Mouse (Mus musculus) embryonic facial prominence, embryonic 11.5 days (tissue): ENCODE data around the gene Aup1. TPM values are rescaled to one million over a fixed set of nuclear protein-coding genes. Genes with fewer than 3 reads are reported as not detected.
A peak's percentile ranks its signal among the peaks of the same experiment; 100 is the strongest.

Source experiments
- ATAC-seq: fragments of 200-750 bp; cut with Nextera tagmentation; replicated peaks from 2 replicates; pipeline ENCODE4 v1.8.0; 2017; ENCODE audit warnings: low read depth; ENCODE audit not compliant: insufficient number of reproducible peaks, low FRiP score, low TSS enrichment
- DNase-seq: peaks from one replicate; pipeline ENCODE4 v3.0.0-alpha.2; 2015; ENCODE audit warnings: low spot score
- H3K27ac ChIP-seq: fragments of 300-500 bp; sonication (generic); replicated peaks from 2 replicates; pipeline ENCODE4 v1.5.1; 2014; ENCODE audit warnings: mild to moderate bottlenecking, low read depth, low read length, control low read depth
- H3K27me3 ChIP-seq: fragments of 300-500 bp; sonication (generic); 2 replicates; pipeline ENCODE4 v1.6.1; 2014; ENCODE audit warnings: mild to moderate bottlenecking, low read length, moderate library complexity, mixed read lengths; ENCODE audit not compliant: control insufficient read depth, insufficient read depth
- H3K36me3 ChIP-seq: fragments of 300-500 bp; sonication (generic); replicated peaks from 2 replicates; pipeline ENCODE4 v1.6.1; 2014; ENCODE audit warnings: low read depth, mild to moderate bottlenecking, low read length, moderate library complexity, mixed read lengths; ENCODE audit not compliant: control insufficient read depth, insufficient read depth
- H3K4me1 ChIP-seq: fragments of 300-500 bp; sonication (generic); 2 replicates; pipeline ENCODE4 v1.6.1; 2014; ENCODE audit warnings: low read length, mixed read lengths; ENCODE audit not compliant: control insufficient read depth, insufficient read depth
- H3K4me2 ChIP-seq: fragments of 300-500 bp; sonication (generic); 2 replicates; pipeline ENCODE4 v1.6.1; 2014; ENCODE audit warnings: low read depth, mild to moderate bottlenecking, control low read depth, low read length, moderate library complexity
- H3K4me3 ChIP-seq: fragments of 300-500 bp; sonication (generic); 2 replicates; pipeline ENCODE4 v1.5.1; 2014; ENCODE audit warnings: low read depth, low read length, control low read depth
- H3K9ac ChIP-seq: fragments of 300-500 bp; sonication (generic); replicated peaks from 2 replicates; pipeline ENCODE4 v1.6.1; 2014; ENCODE audit warnings: mild to moderate bottlenecking, control low read depth, low read length
- H3K9me3 ChIP-seq: fragments of 300-500 bp; sonication (generic); replicated peaks from 2 replicates; pipeline ENCODE4 v1.6.1; 2016; ENCODE audit warnings: mild to moderate bottlenecking, low read length, inconsistent platforms, mixed read lengths; ENCODE audit not compliant: control insufficient read depth
- WGBS: fragments of 180-500 bp; shearing (Covaris S2); extraction: QIAGEN DNeasy Blood & Tissue Kit; methylation state at CpG from one replicate; pipeline ENCODE4 v1.1.7; 2014; 5-methylcytosine and 5-hydroxymethylcytosine counted together
- polyA plus RNA-seq: library from polyadenylated mRNA; unstranded; fragments of >200 nt; fragmentation: Nextera tagmentation; extraction: Ambion mirVana; gene quantifications from 2 replicates; pipeline ENCODE4 v1.2.1, GENCODE M21; 2014

Gene Aup1
- polyA plus RNA-seq, 1 experiment from 2014 or later = 105 TPM

DNA sequence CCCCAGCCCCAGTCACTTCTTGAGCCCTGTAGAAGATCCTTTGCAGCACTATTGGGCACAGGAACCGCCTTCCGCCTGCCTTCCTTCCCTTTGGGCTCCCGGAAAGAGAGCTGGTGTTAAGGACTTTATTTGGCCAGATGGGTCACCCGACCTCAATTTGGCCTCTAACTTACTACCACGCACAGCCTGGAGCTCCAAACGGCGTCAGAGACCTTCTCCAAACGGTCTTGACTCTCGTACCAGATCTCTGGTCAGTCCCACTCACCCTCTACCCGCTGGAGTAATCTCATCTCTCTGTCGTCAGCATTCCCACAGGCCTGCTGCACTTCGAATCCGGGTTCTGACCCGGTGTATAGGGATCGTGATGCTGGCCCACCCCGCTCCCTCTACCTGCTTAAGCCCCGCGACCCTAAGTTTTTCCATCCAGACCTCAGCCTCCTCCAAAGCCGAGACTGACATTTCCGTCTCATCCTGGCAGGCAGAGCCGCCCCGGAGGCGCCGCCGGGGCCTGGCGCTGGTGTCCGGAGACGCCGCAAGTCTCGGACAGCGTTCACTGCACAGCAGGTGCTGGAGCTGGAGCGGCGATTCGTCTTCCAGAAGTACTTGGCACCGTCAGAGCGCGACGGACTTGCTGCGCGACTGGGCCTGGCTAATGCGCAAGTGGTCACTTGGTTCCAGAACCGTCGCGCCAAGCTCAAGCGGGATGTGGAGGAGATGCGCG, 33.0 kb downstream of the Aup1 start:
- no peaks in the 10 kb centered on the region for H3K36me3 ChIP-seq
- peak overlapping the region; percentile 21 for H3K4me3 ChIP-seq
- no peak overlapping the region; the same call in 1 of the 2 replicates for H3K9ac ChIP-seq
- peaks cover 8% of the 10 kb centered on the region for H3K4me1 ChIP-seq
- H3K27me3 ChIP-seq = peaks cover 71% of the 10 kb centered on the region
- WGBS = 1% methylated on average over 47 of the region's 47 CpGs
- ATAC-seq (no peak), DNase-seq (no peak)
- H3K9me3 ChIP-seq = no peaks in the 10 kb centered on the region
- peak overlapping the region; percentile 27 for H3K4me2 ChIP-seq
- no peak overlapping the region for H3K27ac ChIP-seq

- H3K9ac ChIP-seq = no peak overlapping the region; the same call in 1 of the 2 replicates
- H3K36me3 ChIP-seq = no peaks in the 10 kb centered on the region
- H3K27ac ChIP-seq = no peak overlapping the region
- H3K4me3 ChIP-seq = no peak overlapping the region
- peaks cover 67% of the 10 kb centered on the region for H3K27me3 ChIP-seq
- H3K9me3 ChIP-seq = no peaks in the 10 kb centered on the region
- DNase-seq = no peak
- peak overlapping the region; percentile 27 for H3K4me2 ChIP-seq
- H3K4me1 ChIP-seq = peaks cover 8% of the 10 kb centered on the region
- WGBS = 6% methylated on average over 9 of the region's 9 CpGs
- ATAC-seq = no peak
Observed at GRCm38 (mm10) chr6:83087926-83088260, 33.6 kb downstream of the Aup1 start.

DNA sequence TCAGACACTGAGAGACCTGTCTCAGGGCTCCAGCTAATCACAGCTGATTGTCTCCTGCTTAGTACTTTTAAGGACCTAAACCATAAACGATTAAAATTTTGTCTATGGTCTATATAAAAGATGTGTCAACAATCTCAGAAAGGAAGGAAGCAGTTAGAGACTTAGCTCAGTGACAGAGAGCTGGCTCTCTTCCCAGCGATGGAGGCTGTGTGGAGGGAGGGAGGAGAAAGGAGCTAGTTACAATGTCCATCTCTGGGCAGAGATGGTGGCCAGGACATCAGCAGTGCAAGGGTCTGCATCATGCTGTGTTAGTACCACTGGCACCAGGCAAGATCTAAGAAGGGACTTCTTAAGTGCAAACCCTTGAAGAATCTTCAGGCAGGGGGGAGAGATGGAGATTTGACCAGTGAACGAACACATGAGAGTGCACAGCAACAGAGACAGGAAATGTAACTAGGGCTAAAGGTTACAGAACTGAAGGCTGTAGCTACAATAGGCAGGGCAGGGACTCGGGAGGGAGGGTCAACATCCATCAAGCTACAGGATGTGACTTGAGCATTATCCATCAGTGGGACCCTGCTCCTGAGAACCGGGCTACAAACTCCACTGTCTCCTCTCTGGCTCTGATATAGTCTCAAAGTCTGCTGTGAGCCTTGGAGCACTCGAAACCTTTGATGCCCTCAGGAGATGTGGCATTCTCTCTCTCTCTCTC, 38.3 kb downstream of the Aup1 start:
- H3K27me3 ChIP-seq = peaks cover 25% of the 10 kb centered on the region

DNA sequence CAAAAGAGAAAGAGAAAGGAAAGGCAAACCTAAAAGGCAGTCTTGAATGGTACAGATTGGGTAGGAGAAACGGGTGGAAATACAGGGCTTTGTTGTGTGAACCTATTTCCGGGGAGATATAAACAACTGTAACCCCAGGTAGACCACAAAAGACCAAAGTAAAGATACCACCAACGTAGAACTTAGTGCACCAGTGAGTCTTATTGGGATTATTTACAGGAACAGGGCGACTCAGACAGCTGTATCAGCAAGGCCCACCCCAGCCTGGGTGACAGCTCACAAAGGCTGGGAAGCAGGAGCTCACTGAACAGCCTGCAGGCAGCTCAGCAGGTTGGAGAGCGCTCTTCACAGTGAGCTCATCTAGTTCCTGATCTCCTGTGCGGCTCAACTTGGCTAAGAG, 41.6 kb downstream of the Aup1 start:
- Histone ChIP-seq H3K4me1 (no peaks in the 10 kb centered on the region), H3K9me3 (no peaks in the 10 kb centered on the region), H3K27ac (no peak overlapping the region), H3K27me3 (no peaks in the 10 kb centered on the region), H3K4me2 (no peak overlapping the region), H3K36me3 (no peaks in the 10 kb centered on the region), H3K9ac (no peak overlapping the region), H3K4me3 (no peak overlapping the region)
- 40% methylated on average over 6 of the region's 6 CpGs for WGBS
- no peak for ATAC-seq
- no peak for DNase-seq

More for the DNA sequence above, 38.3 kb downstream of the Aup1 start:
- no peak overlapping the region for H3K27ac ChIP-seq
- H3K4me2 ChIP-seq = no peak overlapping the region
- H3K4me1 ChIP-seq = no peaks in the 10 kb centered on the region
- DNase-seq = no peak
- no peak overlapping the region for H3K9ac ChIP-seq
- 33% methylated on average over 6 of the region's 6 CpGs for WGBS
- ATAC-seq = no peak
- no peaks in the 10 kb centered on the region for H3K36me3 ChIP-seq
- no peaks in the 10 kb centered on the region for H3K9me3 ChIP-seq
- H3K4me3 ChIP-seq = no peak overlapping the region

DNA sequence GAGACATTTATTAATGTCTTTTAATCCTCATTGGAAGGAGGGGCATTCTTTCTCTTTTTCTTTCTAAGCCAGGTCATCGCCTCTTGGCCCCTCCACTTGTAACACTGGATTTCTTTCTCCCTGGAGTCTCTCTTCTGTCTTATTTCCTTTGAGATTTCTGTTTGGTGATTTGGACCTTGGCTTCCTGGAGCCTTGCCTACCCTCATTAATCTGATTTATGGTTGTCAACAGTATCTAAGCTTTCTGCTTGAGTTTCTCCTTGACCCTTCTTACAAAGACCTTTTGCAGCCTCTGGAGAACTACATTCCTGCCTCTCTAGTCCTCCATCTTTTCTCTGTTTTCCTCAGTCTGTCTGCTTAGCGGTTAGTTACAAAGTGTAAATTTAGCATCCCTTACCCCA, 44.1 kb downstream of the Aup1 start:
- H3K4me2 ChIP-seq = no peak overlapping the region
- no peaks in the 10 kb centered on the region for H3K9me3 ChIP-seq
- no peaks in the 10 kb centered on the region; the same call in none of the 2 replicates for H3K27me3 ChIP-seq
- H3K4me1 ChIP-seq = peaks cover 3% of the 10 kb centered on the region; the same call in 1 of the 2 replicates
- DNase-seq (no peak), ATAC-seq (no peak)
- H3K27ac ChIP-seq = no peak overlapping the region
- H3K36me3 ChIP-seq = no peaks in the 10 kb centered on the region
- WGBS = 70% methylated on average over 2 of the region's 2 CpGs
- no peak overlapping the region for H3K4me3 ChIP-seq
- no peak overlapping the region for H3K9ac ChIP-seq

DNA sequence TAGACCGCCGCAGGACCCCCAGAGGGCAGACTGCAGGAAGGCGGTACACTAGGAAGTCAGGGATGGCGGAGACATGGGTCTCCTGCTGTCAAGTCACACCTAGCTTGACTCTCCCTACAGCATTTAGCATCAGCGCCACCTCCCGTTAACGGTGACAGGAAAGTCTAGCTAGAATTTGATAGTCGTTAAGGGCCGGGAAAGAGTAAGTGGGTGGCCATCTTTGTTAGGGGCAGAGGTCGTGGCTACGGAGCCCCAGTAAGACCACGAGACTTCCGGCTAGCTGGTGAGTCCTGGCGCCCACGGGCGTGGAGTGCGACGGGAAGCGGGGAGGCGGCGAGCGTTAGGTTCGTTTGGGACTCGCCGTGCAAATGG, 47.0 kb downstream of the Aup1 start, which contains the start of the genes Ccdc142 and Gm42688:
Gene Ccdc142 (plus strand): TSS at position 286 of the 372 bp plus-strand sequence.
Gene Gm42688 (plus strand): TSS at position 302 of the 372 bp plus-strand sequence.
- Histone ChIP-seq H3K9ac (peak within 1 kb of the TSS; percentile 76), H3K27me3 (no peaks in the 10 kb centered on the region; the same call in none of the 2 replicates), H3K27ac (peak within 1 kb of the TSS; percentile 22; the same call in 1 of the 2 replicates), H3K36me3 (no peaks in the 10 kb centered on the region), H3K4me1 (peaks cover 3% of the 10 kb centered on the region; the same call in 1 of the 2 replicates), H3K4me2 (peak within 1 kb of the TSS; percentile 99), H3K4me3 (peak within 1 kb of the TSS; percentile 62), H3K9me3 (no peaks in the 10 kb centered on the region)
- ATAC-seq (peak; percentile 80), DNase-seq (peak; percentile 87)
- WGBS = 2% methylated on average over 25 of the region's 25 CpGs

GRCm38 (mm10) chr6:83101688-83102556, 47.6 kb downstream of the Aup1 start:
- H3K4me3 ChIP-seq = peak overlapping the region; percentile 62
- DNase-seq = peak; percentile 73
- H3K27ac ChIP-seq = peak overlapping the region; percentile 22; the same call in 1 of the 2 replicates
- H3K9me3 ChIP-seq = no peaks in the 10 kb centered on the region
- ATAC-seq = peak; percentile 69
- under 1% methylated on average over 62 of the region's 74 CpGs for WGBS
- no peaks in the 10 kb centered on the region for H3K36me3 ChIP-seq
- peak overlapping the region; percentile 76 for H3K9ac ChIP-seq
- peak overlapping the region; percentile 99 for H3K4me2 ChIP-seq
- H3K4me1 ChIP-seq = peaks cover 3% of the 10 kb centered on the region; the same call in 1 of the 2 replicates
- no peaks in the 10 kb centered on the region; the same call in none of the 2 replicates for H3K27me3 ChIP-seq
